17 mouse cellular contexts compared by ENCODE assay signal in genomic region chr13:54364686-54365085, GRCm38 (mm10). TPM values are rescaled to one million over a fixed set of nuclear protein-coding genes. Genes with fewer than 3 reads are reported as not detected.
DNase-seq lines count a peak whose midpoint lies in the region; TF ChIP-seq lines count a peak whose summit lies in the region.
"Had no signal": no experiment of that assay in that cellular context is flagged by ENCODE, and none has a peak within 500 bp of the region (broad histone marks: within the 10 kb centered on the region; RNA-seq: fewer than 3 reads in every experiment).

No protein-coding gene starts in this region.

- peaks cover 32% of the 10 kb centered on the region for H3K4me1 ChIP-seq in cerebellum, adult 2 months (ENCODE audit: control insufficient read depth, insufficient read depth, low read length)
- H3K4me1 ChIP-seq: embryonic facial prominence, embryonic 12.5 days; limb, embryonic 15.5 days; liver, embryonic 15.5 days had no signal

- H3K27me3 ChIP-seq in cerebellum, adult 2 months (ENCODE audit: control insufficient read depth, insufficient read depth, low read length) = no peaks in the 10 kb centered on the region

- DNase-seq in cerebellum, adult 2 months = peak; percentile 48 to 68
- DNase-seq in cerebellum, adult 9-10 months = no peak
- DNase-seq in layer of hippocampus, adult 11-12 months (ENCODE audit: low spot score) = peak; percentile 72
- DNase-seq in layer of hippocampus, adult 9-10 months (ENCODE audit: low spot score) = no peak
- DNase-seq in cerebellum, postnatal 25 days = peak; percentile 62 to 64
- DNase-seq in telencephalon, adult 2 months (ENCODE audit: low read depth, low spot score) = peak; percentile 65
- no peak for DNase-seq in thymus, postnatal 0 days (ENCODE audit: low spot score)
- DNase-seq: adrenal gland, postnatal 10 days; kidney, adult 2 months; kidney, postnatal 10 days; thymus, postnatal 25 days had no signal

- TF ChIP-seq POLR2A in cerebellum, adult 2 months (IDR thresholded peaks at IDR 0.05; ENCODE audit: borderline replicate concordance, insufficient read depth, low read length) = no peak

- WGBS in cerebellum, adult 2 months = 40% methylated on average over 7 of the region's 7 CpGs

- no peak for TF ChIP-seq CTCF in cerebellum, adult 2 months (IDR thresholded peaks at IDR 0.05; ENCODE audit: borderline replicate concordance, insufficient read depth, low read depth, low read length)

- H3K27ac ChIP-seq in cerebellum, adult 2 months (ENCODE audit: insufficient read depth, low read length) = peak overlapping the region; percentile 51
- H3K27ac ChIP-seq: embryonic facial prominence, embryonic 12.5 days; hindbrain, embryonic 10.5 days; limb, embryonic 15.5 days; liver, embryonic 15.5 days had no signal

- no peak overlapping the region for H3K4me3 ChIP-seq in cerebellum, adult 2 months (replicated peaks; ENCODE audit: insufficient read depth, low read depth, low read length)
- H3K4me3 ChIP-seq: embryonic facial prominence, embryonic 12.5 days; hindbrain, embryonic 10.5 days; limb, embryonic 15.5 days; liver, embryonic 15.5 days had no signal

RNA-seq across cellular contexts. Expression of gene Cplx2, which starts 6.5 kb away (rescaled TPM):
- 361 and 392 TPM in 2 replicates for polyA plus RNA-seq in cerebellum, adult 2 months (2012; rRNA removed)
- 0.49 and 0.50 TPM in 2 replicates for polyA plus RNA-seq in thymus, postnatal 0 days (2015; fragmentation: Nextera tagmentation; extraction: Ambion mirVana)
- polyA plus RNA-seq: activated CD4-positive, CD25-positive, alpha-beta regulatory T cell, adult 4 months; G1E had no signal

Comparison
In these comparisons a context has a peak if more than half of its experiments do, and no peak if none do; other contexts are left out.
1. DNase-seq: peak in cerebellum, adult 2 months (2 of 2), layer of hippocampus, adult 11-12 months (single experiment), cerebellum, postnatal 25 days (2 of 2) and telencephalon, adult 2 months (single experiment); none in cerebellum, adult 9-10 months (single experiment), layer of hippocampus, adult 9-10 months (single experiment) and thymus, postnatal 0 days (single experiment).
2. RNA of gene Cplx2, which starts 6.5 kb away (polyA plus RNA-seq): 361 to 392 TPM in cerebellum, adult 2 months; 0.49 to 0.50 TPM in thymus, postnatal 0 days; every median in the first group is over 100 times any median in the second.